Mouse (Mus musculus): ENCODE measurements at regions not wholly inside any gene's neighbourhood (a gene's known extent, or its start where the extent isn't known, plus 50 kb on each side); places are given as distances from the start of the nearest gene placed in this dataset.
A peak's percentile ranks its signal among the peaks of the same experiment; 100 is the strongest.

GRCm38 (mm10) chr10:24519795-24520512 is 75.3 kb upstream of the Ccn2 start:
- no peak for DNase-seq

- no peak for DNase-seq
Observed at GRCm38 (mm10) chr10:24520515-24520914, 74.7 kb upstream of the Ccn2 start.

- DNase-seq = peak; percentile 5
Observed at GRCm38 (mm10) chr10:24532776-24533175, 62.5 kb upstream of the Ccn2 start.

- peak; percentile 6 for DNase-seq
Observed at GRCm38 (mm10) chr10:24534901-24535300, 60.3 kb upstream of the Ccn2 start.

- no peak for DNase-seq
Observed at GRCm38 (mm10) chr10:24535461-24535860, 59.8 kb upstream of the Ccn2 start.

GRCm38 (mm10) chr10:24541990-24542389 is 53.3 kb upstream of the Ccn2 start:
- no peak for DNase-seq

Measured in heart, postnatal 4 days (tissue).